ENCODE assay signal across 15 mouse cellular contexts in the genomic region with DNA sequence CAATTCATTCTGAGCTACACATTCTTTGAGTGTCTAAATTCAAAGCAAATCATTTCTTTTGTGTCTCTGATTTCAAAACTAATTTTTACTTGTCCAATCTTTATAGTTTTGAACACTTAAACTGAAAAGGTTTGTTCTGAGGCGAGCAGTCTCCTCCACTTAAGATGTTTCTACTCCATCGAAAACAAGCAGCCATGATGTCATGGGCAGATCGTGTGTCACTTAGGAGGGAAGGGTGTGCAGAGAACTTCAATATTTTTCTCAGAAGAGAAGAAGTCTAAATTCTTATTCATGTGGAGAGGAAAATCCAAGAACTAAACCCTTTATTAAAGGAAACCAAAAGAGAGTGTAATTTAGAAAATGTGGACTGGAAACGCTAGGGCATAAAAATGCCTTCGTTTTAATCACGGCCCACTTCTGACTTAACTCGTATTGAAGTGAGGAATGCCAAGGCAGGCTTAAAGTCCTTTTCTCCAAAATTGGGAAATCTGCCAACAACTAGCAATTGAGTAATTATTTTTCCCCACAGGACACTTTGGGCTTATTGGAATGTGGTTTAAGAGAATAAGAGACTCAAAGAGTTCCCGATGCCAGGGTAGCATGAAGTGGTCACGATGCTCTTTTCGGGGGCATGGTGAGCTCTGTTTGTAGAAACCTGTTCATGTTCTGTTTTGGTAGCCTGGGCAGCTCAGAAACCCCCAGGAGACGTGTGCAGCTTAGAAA. TPM values are rescaled to one million over a fixed set of nuclear protein-coding genes. Genes with fewer than 3 reads are reported as not detected.
DNase-seq lines count a peak whose midpoint lies in the region; ATAC-seq lines count a peak whose summit lies in the region.
"Had no signal": no experiment of that assay in that cellular context is flagged by ENCODE, and none has a peak within 500 bp of the region (broad histone marks: within the 10 kb centered on the region; RNA-seq: fewer than 3 reads in every experiment).

No protein-coding gene starts in this region.

- peak; percentile 55 for DNase-seq in heart, adult 11 months
- no peak for DNase-seq in heart, adult 18-20 months
- DNase-seq in lung, postnatal 4 days, result no peak
- peak; percentile 13 for DNase-seq in lung, postnatal 36 days
- DNase-seq in heart, adult 9 months (ENCODE audit: low spot score in 2 of 2), result no peak
- DNase-seq: cerebellum, adult 9-11 months; gastrocnemius, postnatal 10 days; liver, embryonic 13.5 days; right cerebral cortex, postnatal 4 days; thymus, postnatal 25 days had no signal

- H3K9me3 ChIP-seq in lung, embryonic 16.5 days (ENCODE audit: control insufficient read depth, low read length), result no peaks in the 10 kb centered on the region
- no peaks in the 10 kb centered on the region for H3K9me3 ChIP-seq in embryonic facial prominence, embryonic 15.5 days (replicated peaks)
- H3K9me3 ChIP-seq: liver, embryonic 13.5 days; stomach, embryonic 15.5 days had no signal

- no peaks in the 10 kb centered on the region for H3K27me3 ChIP-seq in lung, embryonic 16.5 days (ENCODE audit: control insufficient read depth, insufficient read depth, low read depth, low read length)
- H3K27me3 ChIP-seq in embryonic facial prominence, embryonic 15.5 days, result no peaks in the 10 kb centered on the region
- H3K27me3 ChIP-seq: liver, embryonic 13.5 days; stomach, embryonic 15.5 days had no signal

- H3K36me3 ChIP-seq in lung, embryonic 16.5 days (ENCODE audit: control insufficient read depth, insufficient read depth, low read length), result no peaks in the 10 kb centered on the region
- no peaks in the 10 kb centered on the region for H3K36me3 ChIP-seq in embryonic facial prominence, embryonic 15.5 days
- H3K36me3 ChIP-seq: liver, embryonic 13.5 days; stomach, embryonic 15.5 days had no signal

- peaks cover 2% of the 10 kb centered on the region; the same call in 1 of the 2 replicates for H3K4me1 ChIP-seq in lung, embryonic 16.5 days (replicated peaks; ENCODE audit: control insufficient read depth, insufficient read depth, low read length)
- H3K4me1 ChIP-seq in embryonic facial prominence, embryonic 15.5 days, result no peaks in the 10 kb centered on the region
- H3K4me1 ChIP-seq: liver, embryonic 13.5 days; stomach, embryonic 15.5 days had no signal

- no peak overlapping the region for H3K4me3 ChIP-seq in lung, embryonic 16.5 days (ENCODE audit: low read length)
- no peak overlapping the region for H3K4me3 ChIP-seq in embryonic facial prominence, embryonic 15.5 days (replicated peaks)
- H3K4me3 ChIP-seq: left cerebral cortex, adult 2 months; liver, embryonic 13.5 days; stomach, embryonic 15.5 days had no signal

- 0 out of 2 replicates have a peak overlapping the region, but pooled peaks have one; percentile 4 for H3K4me2 ChIP-seq in lung, embryonic 16.5 days (ENCODE audit: low read depth, low read length)
- no peak overlapping the region for H3K4me2 ChIP-seq in embryonic facial prominence, embryonic 15.5 days (replicated peaks)
- H3K4me2 ChIP-seq: liver, embryonic 13.5 days; stomach, embryonic 15.5 days had no signal

- WGBS in lung, embryonic 16.5 days, result 41% methylated on average over 11 of the region's 11 CpGs
- 22% methylated on average over 11 of the region's 11 CpGs for WGBS in embryonic facial prominence, embryonic 15.5 days

- ATAC-seq in lung, embryonic 16.5 days (ENCODE audit: low read depth), result peak; percentile 78
- no peak for ATAC-seq in embryonic facial prominence, embryonic 15.5 days (ENCODE audit: insufficient number of reproducible peaks, low FRiP score, low TSS enrichment, low read depth)
- ATAC-seq: intestine, embryonic 16.5 days had no signal

- peak overlapping the region; percentile 59; the same call in 1 of the 2 replicates for H3K27ac ChIP-seq in lung, embryonic 16.5 days (ENCODE audit: low read length)
- peak overlapping the region; percentile 6; the same call in 1 of the 2 replicates for H3K27ac ChIP-seq in embryonic facial prominence, embryonic 15.5 days (replicated peaks)
- H3K27ac ChIP-seq: left cerebral cortex, adult 2 months; liver, embryonic 13.5 days; stomach, embryonic 15.5 days had no signal

- no peak overlapping the region for H3K9ac ChIP-seq in lung, embryonic 16.5 days (ENCODE audit: low read length)
- H3K9ac ChIP-seq in embryonic facial prominence, embryonic 15.5 days, result no peak overlapping the region
- H3K9ac ChIP-seq: liver, embryonic 13.5 days; stomach, embryonic 15.5 days had no signal

RNA-seq across cellular contexts. Expression of gene Cabcoco1, which starts 48.0 kb away (rescaled TPM):
- 10 to 100 TPM; 22.4 to 23.5 TPM for total RNA-seq in heart, adult 18-20 months (2021)
- polyA plus RNA-seq in lung, embryonic 16.5 days (2015; fragmentation: Nextera tagmentation; extraction: Ambion mirVana), result 11.0 and 11.4 TPM in 2 replicates
- 6.3 and 11.2 TPM in 2 replicates for polyA plus RNA-seq in embryonic facial prominence, embryonic 15.5 days (2015; fragmentation: Nextera tagmentation; extraction: Ambion mirVana)

Comparison
In these comparisons a context has a peak if more than half of its experiments do, and no peak if none do; other contexts are left out.
1. DNase-seq: peak in heart, adult 11 months (single experiment) and lung, postnatal 36 days (single experiment); none in heart, adult 18-20 months (0 of 2), lung, postnatal 4 days (0 of 2) and heart, adult 9 months (0 of 2).